Mouse (Mus musculus): Measurements from ENCODE around the gene Spn. TPM values are rescaled to one million over a fixed set of nuclear protein-coding genes. Genes with fewer than 3 reads are reported as not detected.

Spn gene
- polyA plus RNA-seq, 1 experiment from 2014 or later: not detected

GRCm38 (mm10) chr7:127162546-127162945, 24.9 kb upstream of the Spn start:
- Histone ChIP-seq H3K4me3 (no peak overlapping the region), H3K9me3 (replicated peaks) (no peaks in the 10 kb centered on the region), H3K4me1 (no peaks in the 10 kb centered on the region), H3K27ac (no peak overlapping the region), H3K4me2 (replicated peaks) (no peak overlapping the region), H3K27me3 (no peaks in the 10 kb centered on the region), H3K9ac (no peak overlapping the region), H3K36me3 (no peaks in the 10 kb centered on the region)
- ATAC-seq (ENCODE audit: low FRiP score): no peak
- 90% methylated on average over 5 of the region's 5 CpGs for WGBS

- H3K4me1 ChIP-seq: no peaks in the 10 kb centered on the region
- no peak overlapping the region for H3K9ac ChIP-seq
- H3K36me3 ChIP-seq: no peaks in the 10 kb centered on the region
- no peaks in the 10 kb centered on the region for H3K27me3 ChIP-seq
- no peak overlapping the region for H3K27ac ChIP-seq
- no peak overlapping the region for H3K4me3 ChIP-seq
- H3K9me3 ChIP-seq (replicated peaks): no peaks in the 10 kb centered on the region
- ATAC-seq (ENCODE audit: low FRiP score): no peak
- 92% methylated on average over 4 of the region's 4 CpGs for WGBS
- H3K4me2 ChIP-seq (replicated peaks): no peak overlapping the region
These were observed 19.9 kb upstream of the Spn start for GRCm38 (mm10) chr7:127157548-127157947.

GRCm38 (mm10) chr7:127153477-127153876, 15.9 kb upstream of the Spn start:
- Histone ChIP-seq H3K36me3 (no peaks in the 10 kb centered on the region), H3K4me2 (replicated peaks) (no peak overlapping the region), H3K27ac (no peak overlapping the region), H3K9ac (no peak overlapping the region), H3K4me1 (no peaks in the 10 kb centered on the region), H3K27me3 (no peaks in the 10 kb centered on the region), H3K9me3 (replicated peaks) (no peaks in the 10 kb centered on the region), H3K4me3 (no peak overlapping the region)
- WGBS: 92% methylated on average over 3 of the region's 3 CpGs
- no peak for ATAC-seq (ENCODE audit: low FRiP score)

- no peak for ATAC-seq (ENCODE audit: low FRiP score)
- no peak overlapping the region for H3K4me3 ChIP-seq
These were observed 14.8 kb upstream of the Spn start for GRCm38 (mm10) chr7:127152464-127152863.

GRCm38 (mm10) chr7:127147901-127148300, 10.3 kb upstream of the Spn start:
- Histone ChIP-seq H3K4me1 (0 out of 2 replicates have a peak, but pooled peaks cover 2% of the 10 kb centered on the region), H3K4me2 (replicated peaks) (no peak overlapping the region), H3K9me3 (replicated peaks) (no peaks in the 10 kb centered on the region), H3K9ac (no peak overlapping the region), H3K27me3 (no peaks in the 10 kb centered on the region), H3K36me3 (no peaks in the 10 kb centered on the region), H3K4me3 (no peak overlapping the region), H3K27ac (no peak overlapping the region)
- ATAC-seq (ENCODE audit: low FRiP score): no peak
- WGBS: 80% methylated on average over 3 of the region's 3 CpGs

More at GRCm38 (mm10) chr7:127152464-127152863, 14.8 kb upstream of the Spn start:
- Histone ChIP-seq H3K36me3 (no peaks in the 10 kb centered on the region), H3K4me1 (no peaks in the 10 kb centered on the region), H3K4me2 (replicated peaks) (no peak overlapping the region), H3K9me3 (replicated peaks) (no peaks in the 10 kb centered on the region), H3K27ac (no peak overlapping the region), H3K27me3 (no peaks in the 10 kb centered on the region), H3K9ac (no peak overlapping the region)
- 94% methylated on average over 6 of the region's 6 CpGs for WGBS

GRCm38 (mm10) chr7:127146267-127146603, 8.6 kb upstream of the Spn start:
- Histone ChIP-seq H3K36me3 (no peaks in the 10 kb centered on the region), H3K27me3 (no peaks in the 10 kb centered on the region), H3K4me3 (no peak overlapping the region), H3K27ac (no peak overlapping the region), H3K4me1 (0 out of 2 replicates have a peak, but pooled peaks cover 2% of the 10 kb centered on the region), H3K9me3 (replicated peaks) (no peaks in the 10 kb centered on the region), H3K4me2 (replicated peaks) (no peak overlapping the region), H3K9ac (no peak overlapping the region)
- WGBS: 38% methylated on average over 2 of the region's 2 CpGs
- no peak for ATAC-seq (ENCODE audit: low FRiP score)

GRCm38 (mm10) chr7:127145387-127146266, 8.0 kb upstream of the Spn start:
- ATAC-seq (ENCODE audit: low FRiP score): no peak
- Histone ChIP-seq H3K27me3 (no peaks in the 10 kb centered on the region), H3K27ac (no peak overlapping the region), H3K4me2 (replicated peaks) (no peak overlapping the region), H3K4me1 (0 out of 2 replicates have a peak, but pooled peaks cover 2% of the 10 kb centered on the region), H3K9me3 (replicated peaks) (no peaks in the 10 kb centered on the region), H3K4me3 (no peak overlapping the region), H3K9ac (no peak overlapping the region), H3K36me3 (no peaks in the 10 kb centered on the region)
- WGBS: 58% methylated on average over 9 of the region's 9 CpGs

- H3K9me3 ChIP-seq (replicated peaks): no peaks in the 10 kb centered on the region
- no peak overlapping the region for H3K9ac ChIP-seq
- H3K27ac ChIP-seq: no peak overlapping the region
- WGBS: 89% methylated on average over 7 of the region's 7 CpGs
- H3K4me1 ChIP-seq: 0 out of 2 replicates have a peak, but pooled peaks cover 2% of the 10 kb centered on the region
- H3K4me2 ChIP-seq (replicated peaks): no peak overlapping the region
- no peak for ATAC-seq (ENCODE audit: low FRiP score)
- H3K36me3 ChIP-seq: no peaks in the 10 kb centered on the region
- no peak overlapping the region for H3K4me3 ChIP-seq
- H3K27me3 ChIP-seq: no peaks in the 10 kb centered on the region
These were observed 6.8 kb upstream of the Spn start for GRCm38 (mm10) chr7:127144412-127144811.

GRCm38 (mm10) chr7:127142666-127143065, 5.0 kb upstream of the Spn start:
- no peaks in the 10 kb centered on the region for H3K27me3 ChIP-seq
- no peak overlapping the region for H3K4me3 ChIP-seq
- no peaks in the 10 kb centered on the region for H3K36me3 ChIP-seq
- no peak for ATAC-seq (ENCODE audit: low FRiP score)
- H3K9ac ChIP-seq: no peak overlapping the region
- WGBS: 90% methylated on average over 4 of the region's 4 CpGs
- H3K4me1 ChIP-seq: peaks cover 3% of the 10 kb centered on the region; the same call in 1 of the 2 replicates
- no peaks in the 10 kb centered on the region for H3K9me3 ChIP-seq (replicated peaks)
- no peak overlapping the region for H3K4me2 ChIP-seq (replicated peaks)
- H3K27ac ChIP-seq: no peak overlapping the region

- no peak overlapping the region for H3K4me3 ChIP-seq
- H3K27ac ChIP-seq: no peak overlapping the region
- no peak overlapping the region for H3K4me2 ChIP-seq (replicated peaks)
- H3K9me3 ChIP-seq (replicated peaks): no peaks in the 10 kb centered on the region
- H3K9ac ChIP-seq: no peak overlapping the region
- H3K27me3 ChIP-seq: no peaks in the 10 kb centered on the region
- peaks cover 6% of the 10 kb centered on the region; the same call in 1 of the 2 replicates for H3K4me1 ChIP-seq
- WGBS: 59% methylated on average over 2 of the region's 2 CpGs
- H3K36me3 ChIP-seq: no peaks in the 10 kb centered on the region
- no peak for ATAC-seq (ENCODE audit: low FRiP score)
These were observed 4.6 kb upstream of the Spn start for GRCm38 (mm10) chr7:127142214-127142613.

GRCm38 (mm10) chr7:127140623-127141404, 3.2 kb upstream of the Spn start:
- Histone ChIP-seq H3K9ac (no peak overlapping the region), H3K36me3 (no peaks in the 10 kb centered on the region), H3K27me3 (no peaks in the 10 kb centered on the region), H3K9me3 (replicated peaks) (no peaks in the 10 kb centered on the region), H3K4me2 (replicated peaks) (no peak overlapping the region), H3K27ac (no peak overlapping the region), H3K4me1 (peaks cover 6% of the 10 kb centered on the region; the same call in 1 of the 2 replicates), H3K4me3 (no peak overlapping the region)
- no peak for ATAC-seq (ENCODE audit: low FRiP score)
- 70% methylated on average over 7 of the region's 7 CpGs for WGBS

GRCm38 (mm10) chr7:127139562-127139961, 1.9 kb upstream of the Spn start:
- no peaks in the 10 kb centered on the region for H3K9me3 ChIP-seq (replicated peaks)
- no peak overlapping the region for H3K9ac ChIP-seq
- WGBS: 57% methylated on average over 5 of the region's 5 CpGs
- H3K27ac ChIP-seq: no peak overlapping the region
- no peak overlapping the region for H3K4me2 ChIP-seq (replicated peaks)
- no peaks in the 10 kb centered on the region for H3K36me3 ChIP-seq
- H3K27me3 ChIP-seq: no peaks in the 10 kb centered on the region
- no peak for ATAC-seq (ENCODE audit: low FRiP score)
- H3K4me3 ChIP-seq: no peak overlapping the region
- peaks cover 4% of the 10 kb centered on the region; the same call in 1 of the 2 replicates for H3K4me1 ChIP-seq
